16 mouse cellular contexts compared by ENCODE assay signal in the genomic region with DNA sequence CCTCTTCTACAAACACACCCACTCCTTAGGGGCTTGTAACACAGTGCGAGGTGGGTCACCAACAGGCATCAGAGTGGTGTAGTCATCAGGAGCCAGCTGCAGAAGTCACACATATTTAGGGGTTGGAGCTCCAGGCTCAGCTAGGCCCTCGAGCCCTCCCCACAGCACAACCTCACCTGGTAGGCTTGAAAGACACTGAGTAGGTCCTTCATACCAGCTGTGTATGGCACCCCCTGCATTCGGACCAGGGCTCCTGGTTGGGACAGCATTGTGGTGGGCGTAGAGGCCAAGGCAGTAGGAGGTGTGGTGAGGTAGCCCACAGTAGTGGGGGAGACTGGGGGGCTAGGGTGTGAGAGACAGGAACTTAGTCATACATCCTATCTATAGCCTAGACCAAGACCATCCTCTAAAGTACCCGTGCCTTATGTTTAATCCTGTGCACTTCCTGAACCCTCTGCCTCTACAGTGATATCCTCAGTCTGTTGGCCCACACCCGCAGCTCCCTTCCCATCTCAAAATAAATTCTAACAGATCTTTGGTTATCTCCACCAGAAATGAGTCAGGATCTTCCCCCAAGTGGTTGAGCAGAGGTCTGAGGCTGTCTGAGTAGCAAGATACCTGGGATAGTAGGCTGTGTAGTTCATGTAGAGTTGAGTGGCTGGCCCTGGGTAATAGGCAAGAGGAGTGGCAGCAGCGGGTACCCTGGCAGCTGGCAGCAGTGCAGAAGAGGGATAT. TPM values are rescaled to one million over a fixed set of nuclear protein-coding genes. Genes with fewer than 3 reads are reported as not detected.
"Had no signal": no experiment of that assay in that cellular context is flagged by ENCODE, and none has a peak within 500 bp of the region (broad histone marks: within the 10 kb centered on the region; RNA-seq: fewer than 3 reads in every experiment).

No protein-coding gene starts in this region.

- H3K9ac ChIP-seq: limb, embryonic 13.5 days; lung, embryonic 15.5 days; neural tube, embryonic 15.5 days had no signal

- H3K9me3 ChIP-seq: limb, embryonic 13.5 days; lung, embryonic 15.5 days; midbrain, embryonic 10.5 days; neural tube, embryonic 15.5 days had no signal

- H3K4me2 ChIP-seq: limb, embryonic 13.5 days; lung, embryonic 15.5 days; neural tube, embryonic 15.5 days had no signal

- H3K4me3 ChIP-seq: limb, embryonic 13.5 days; lung, embryonic 15.5 days; midbrain, embryonic 10.5 days; myocyte; neural tube, embryonic 15.5 days had no signal

- H3K27ac ChIP-seq: kidney, postnatal 0 days; limb, embryonic 13.5 days; lung, embryonic 15.5 days; midbrain, embryonic 10.5 days; neural tube, embryonic 15.5 days had no signal

- DNase-seq: kidney, adult 11 months; kidney, adult 9 months; kidney, postnatal 36 days; layer of hippocampus, adult 9-11 months; layer of hippocampus, postnatal 36 days; left cerebral cortex, postnatal 4 days; lung, postnatal 14 days; midbrain, embryonic 14.5 days; thymus, adult 18-20 months; thymus, postnatal 25 days had no signal

RNA-seq across cellular contexts. Expression of a gene that starts 5.1 kb away (rescaled TPM):
- total RNA-seq: layer of hippocampus, postnatal 36 days; left cerebral cortex, postnatal 4 days had no signal
